Mouse (Mus musculus) liver, embryonic 14.5 days (tissue): ENCODE data around the gene Teddm1b. TPM values are rescaled to one million over a fixed set of nuclear protein-coding genes. Genes with fewer than 3 reads are reported as not detected.

ENCODE experiments used
- ATAC-seq: fragments of 200-750 bp; cut with Nextera tagmentation; 2 replicates; pipeline ENCODE4 v1.8.0; 2017; ENCODE audit warnings: moderate number of reproducible peaks, mild to moderate bottlenecking, moderate library complexity; ENCODE audit not compliant: insufficient read depth
- DNase-seq, 3 experiments: peaks; one replicate each; pipeline ENCODE4 v3.0.0-alpha.2; 2012 to 2013; ENCODE audit warnings: low read depth in 3 of 3, low spot score in 3 of 3
- H3K27ac ChIP-seq: fragments of 300-500 bp; sonication (generic); 2 replicates; pipeline ENCODE4 v1.5.1; 2014; ENCODE audit warnings: moderate library complexity, mild to moderate bottlenecking, control low read depth, inconsistent platforms
- H3K27me3 ChIP-seq: fragments of 300-500 bp; sonication (generic); 2 replicates; pipeline ENCODE4 v1.6.1; 2014; ENCODE audit warnings: mild to moderate bottlenecking, low read length, moderate library complexity; ENCODE audit not compliant: control insufficient read depth, insufficient read depth
- H3K36me3 ChIP-seq: fragments of 300-500 bp; sonication (generic); replicated peaks from 2 replicates; pipeline ENCODE4 v1.6.1; 2014; ENCODE audit warnings: low read depth; ENCODE audit not compliant: control insufficient read depth, insufficient read depth
- H3K4me1 ChIP-seq, 2 experiments: fragments of 200-500 bp in 1 of 2; fragments of 300-500 bp in 1 of 2; sonication (generic) in 1 of 2; replicated peaks; 2 replicates each; pipeline ENCODE4 v1.6.1; 2012 to 2014; ENCODE audit warnings: antibody characterized with exemption in 1 of 2, inconsistent platforms in 1 of 2, low read length in 1 of 2; ENCODE audit not compliant: control insufficient read depth in 2 of 2, insufficient read depth in 2 of 2
- H3K4me2 ChIP-seq: fragments of 300-500 bp; sonication (generic); 2 replicates; pipeline ENCODE4 v1.6.1; 2014; ENCODE audit warnings: low read depth, mild to moderate bottlenecking, control low read depth, moderate library complexity
- H3K4me3 ChIP-seq, 2 experiments: fragments of 200-500 bp in 1 of 2; fragments of 300-500 bp in 1 of 2; sonication (generic) in 1 of 2; 2 replicates each; pipeline ENCODE4 v1.5.1; 2012 to 2014; ENCODE audit warnings: low read depth in 2 of 2, low read length in 2 of 2, mild to moderate bottlenecking in 2 of 2, control low read depth in 1 of 2, inconsistent platforms in 1 of 2, moderate library complexity in 1 of 2; ENCODE audit not compliant: insufficient read depth in 1 of 2
- H3K9ac ChIP-seq: fragments of 300-500 bp; sonication (generic); replicated peaks from 2 replicates; pipeline ENCODE4 v1.6.1; 2014; ENCODE audit warnings: mild to moderate bottlenecking, control low read depth, moderate library complexity
- H3K9me3 ChIP-seq: fragments of 300-500 bp; sonication (generic); 2 replicates; pipeline ENCODE4 v1.6.1; 2016; ENCODE audit warnings: low read length, mixed read lengths; ENCODE audit not compliant: control insufficient read depth
- CTCF ChIP-seq: IDR thresholded peaks from 2 replicates; pipeline ENCODE4 v1.5.1; 2016; ENCODE audit warnings: antibody characterized with exemption, low read depth, control low read depth
- EP300 ChIP-seq: IDR thresholded peaks from 2 replicates; pipeline ENCODE4 v1.6.1; 2016; ENCODE audit warnings: antibody characterized with exemption, low read depth
- WGBS: fragments of 180-500 bp; shearing (Covaris S2); extraction: QIAGEN DNeasy Blood & Tissue Kit; methylation state at CpG from one replicate; pipeline ENCODE4 v1.1.7; 2014; ENCODE audit not compliant: insufficient replicate concordance; 5-methylcytosine and 5-hydroxymethylcytosine counted together
- polyA plus RNA-seq, 2 experiments: library from polyadenylated mRNA; depleted of rRNA in 1 of 2; stranded (reverse) in 1 of 2; unstranded in 1 of 2; fragments of >200 nt; fragmentation: Nextera tagmentation in 1 of 2; extraction: Ambion mirVana in 1 of 2; gene quantifications; 2 replicates each; pipeline versions ENCODE4 v1.2.1 to v1.2.3; 2012 to 2014

Teddm1b gene
- not detected in 2 replicates for polyA plus RNA-seq (2012; rRNA removed)
- 0.05 and 0.08 TPM in 2 replicates for polyA plus RNA-seq (2014; fragmentation: Nextera tagmentation; extraction: Ambion mirVana)

GRCm38 (mm10) chr1:153874045-153874444 lies at the start of gene Teddm1b:
Gene Teddm1b (plus strand): TSS chr1:153874345.
- H3K9ac ChIP-seq, result no peak within 1 kb of the TSS
- no peak for TF ChIP-seq EP300
- TF ChIP-seq CTCF, result no peak
- no peaks in the 10 kb centered on the region for H3K4me1 ChIP-seq
- H3K36me3 ChIP-seq, result no peaks in the 10 kb centered on the region
- H3K27me3 ChIP-seq, result no peaks in the 10 kb centered on the region
- 67% methylated on average over 6 of the region's 6 CpGs for WGBS
- H3K9me3 ChIP-seq, result no peaks in the 10 kb centered on the region
- no peak for DNase-seq
- no peak within 1 kb of the TSS for H3K4me2 ChIP-seq
- H3K27ac ChIP-seq, result no peak within 1 kb of the TSS
- H3K4me3 ChIP-seq, result no peak within 1 kb of the TSS
- no peak for ATAC-seq

- 58% methylated on average over 4 of the region's 4 CpGs for WGBS
- H3K4me2 ChIP-seq, result no peak overlapping the region
- no peaks in the 10 kb centered on the region for H3K36me3 ChIP-seq
- DNase-seq, result no peak
- H3K9ac ChIP-seq, result no peak overlapping the region
- no peak for TF ChIP-seq EP300
- no peak for TF ChIP-seq CTCF
- no peak for ATAC-seq
- H3K27ac ChIP-seq, result no peak overlapping the region
- H3K4me3 ChIP-seq, result no peak overlapping the region
- no peaks in the 10 kb centered on the region for H3K4me1 ChIP-seq
- H3K9me3 ChIP-seq, result no peaks in the 10 kb centered on the region
- no peaks in the 10 kb centered on the region for H3K27me3 ChIP-seq
Measured at GRCm38 (mm10) chr1:153830746-153831145, 43.4 kb upstream of the Teddm1b start.

- no peak overlapping the region for H3K9ac ChIP-seq
- no peaks in the 10 kb centered on the region for H3K9me3 ChIP-seq
- H3K4me1 ChIP-seq, result no peaks in the 10 kb centered on the region
- H3K4me3 ChIP-seq, result no peak overlapping the region
- 38% methylated on average over 4 of the region's 4 CpGs for WGBS
- no peak for TF ChIP-seq CTCF
- no peak for TF ChIP-seq EP300
- ATAC-seq, result no peak
- H3K27me3 ChIP-seq, result no peaks in the 10 kb centered on the region
- H3K27ac ChIP-seq, result no peak overlapping the region
- DNase-seq, result no peak
- no peak overlapping the region for H3K4me2 ChIP-seq
- no peaks in the 10 kb centered on the region for H3K36me3 ChIP-seq
Measured at GRCm38 (mm10) chr1:153836036-153836435, 38.1 kb upstream of the Teddm1b start.

- no peak for TF ChIP-seq CTCF
- TF ChIP-seq EP300, result no peak
- ATAC-seq (no peak), DNase-seq (no peak)
- no peak overlapping the region for H3K9ac ChIP-seq
- 53% methylated on average over 11 of the region's 11 CpGs for WGBS
- no peak overlapping the region for H3K27ac ChIP-seq
- no peaks in the 10 kb centered on the region for H3K4me1 ChIP-seq
- H3K36me3 ChIP-seq, result no peaks in the 10 kb centered on the region
- H3K4me3 ChIP-seq, result no peak overlapping the region
- H3K4me2 ChIP-seq, result no peak overlapping the region
- H3K27me3 ChIP-seq, result no peaks in the 10 kb centered on the region
- no peaks in the 10 kb centered on the region for H3K9me3 ChIP-seq
Measured at GRCm38 (mm10) chr1:153842121-153842740, 31.9 kb upstream of the Teddm1b start.

GRCm38 (mm10) chr1:153844042-153844441 lies 30.1 kb upstream of the Teddm1b start, which contains the start of gene Rgsl1:
Gene Rgsl1 (minus strand): TSS chr1:153844142.
- 79% methylated on average over 8 of the region's 8 CpGs for WGBS
- Histone ChIP-seq H3K9ac (no peak within 1 kb of the TSS), H3K36me3 (no peaks in the 10 kb centered on the region), H3K4me2 (no peak within 1 kb of the TSS), H3K4me3 (no peak within 1 kb of the TSS), H3K27me3 (no peaks in the 10 kb centered on the region), H3K4me1 (no peaks in the 10 kb centered on the region), H3K27ac (no peak within 1 kb of the TSS), H3K9me3 (no peaks in the 10 kb centered on the region)
- TF ChIP-seq EP300, result no peak
- no peak for TF ChIP-seq CTCF
- no peak for DNase-seq
- ATAC-seq, result no peak
